Mouse (Mus musculus) stomach, embryonic 14.5 days (tissue): Measurements from ENCODE around the gene Myzap. TPM values are rescaled to one million over a fixed set of nuclear protein-coding genes. Genes with fewer than 3 reads are reported as not detected.

Source experiments
- ATAC-seq: fragments of 200-750 bp; cut with Nextera tagmentation; 2 replicates; pipeline ENCODE4 v1.8.0; 2017; ENCODE audit warnings: low read depth, moderate TSS enrichment; ENCODE audit not compliant: insufficient number of reproducible peaks, insufficient read depth, low FRiP score
- H3K27ac ChIP-seq: fragments of 300-500 bp; sonication (generic); 2 replicates; pipeline ENCODE4 v1.5.1; 2014; ENCODE audit warnings: mild to moderate bottlenecking, low read length, moderate library complexity, mixed read lengths
- H3K27me3 ChIP-seq: fragments of 300-500 bp; sonication (generic); 2 replicates; pipeline ENCODE4 v1.6.1; 2014; ENCODE audit warnings: low read length, control low read depth, mixed read lengths; ENCODE audit not compliant: control insufficient read depth, insufficient read depth
- H3K36me3 ChIP-seq: fragments of 300-500 bp; sonication (generic); 2 replicates; pipeline ENCODE4 v1.6.1; 2014; ENCODE audit warnings: mild to moderate bottlenecking, control low read depth, low read length, moderate library complexity, mixed read lengths; ENCODE audit not compliant: control insufficient read depth, insufficient read depth
- H3K4me1 ChIP-seq: fragments of 300-500 bp; sonication (generic); 2 replicates; pipeline ENCODE4 v1.6.1; 2014; ENCODE audit warnings: low read length, control low read depth, mixed read lengths; ENCODE audit not compliant: control insufficient read depth, insufficient read depth
- H3K4me2 ChIP-seq: fragments of 300-500 bp; sonication (generic); replicated peaks from 2 replicates; pipeline ENCODE4 v1.6.1; 2014; ENCODE audit warnings: low read depth, low read length, control low read depth
- H3K4me3 ChIP-seq: fragments of 300-500 bp; sonication (generic); 2 replicates; pipeline ENCODE4 v1.5.1; 2014; ENCODE audit warnings: low read depth, low read length, control low read depth
- H3K9ac ChIP-seq: fragments of 300-500 bp; sonication (generic); replicated peaks from 2 replicates; pipeline ENCODE4 v1.6.1; 2014; ENCODE audit warnings: low read depth, mild to moderate bottlenecking, control low read depth, low read length, moderate library complexity, mixed read lengths
- H3K9me3 ChIP-seq: fragments of 300-500 bp; sonication (generic); 2 replicates; pipeline ENCODE4 v1.6.1; 2016; ENCODE audit warnings: low read depth, low read length, control low read depth; ENCODE audit not compliant: control insufficient read depth
- WGBS: fragments of 180-500 bp; shearing (Covaris S2); extraction: QIAGEN DNeasy Blood & Tissue Kit; methylation state at CpG from one replicate; pipeline ENCODE4 v1.1.7; 2014; 5-methylcytosine and 5-hydroxymethylcytosine counted together
- polyA plus RNA-seq: library from polyadenylated mRNA; unstranded; fragments of >200 nt; fragmentation: Nextera tagmentation; extraction: Ambion mirVana; gene quantifications from 2 replicates; pipeline ENCODE4 v1.2.1, GENCODE M21; 2014

Gene Myzap
- polyA plus RNA-seq, 1 experiment from 2014 or later, result 11.1 TPM

DNA sequence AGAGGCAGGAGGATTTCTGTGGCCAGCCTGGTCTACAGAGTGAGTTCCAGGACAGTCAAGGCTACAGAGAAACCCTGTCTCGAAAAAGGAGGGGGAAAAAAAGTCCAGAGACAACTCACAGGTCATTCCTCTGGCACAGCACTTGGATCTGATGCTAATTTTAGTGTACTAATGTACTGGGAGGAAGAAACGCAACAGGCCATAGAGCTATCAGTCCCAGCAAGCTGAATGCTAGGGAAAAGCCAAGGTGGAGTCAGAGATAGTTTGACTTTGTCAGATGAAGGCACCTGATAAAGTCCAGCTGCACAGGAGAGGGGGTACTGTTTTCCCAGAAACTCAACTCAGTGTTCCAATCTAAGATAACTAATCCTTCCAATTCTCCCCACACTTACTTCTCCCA is 111.9 kb downstream of the Myzap start:
- Histone ChIP-seq H3K9me3 (no peaks in the 10 kb centered on the region; the same call in 1 of the 2 replicates), H3K27me3 (no peaks in the 10 kb centered on the region), H3K4me1 (no peaks in the 10 kb centered on the region), H3K27ac (no peak overlapping the region), H3K4me2 (no peak overlapping the region), H3K4me3 (no peak overlapping the region), H3K36me3 (peaks cover 73% of the 10 kb centered on the region), H3K9ac (no peak overlapping the region)
- no peak for ATAC-seq
- WGBS, result 95% methylated on average over 2 of the region's 2 CpGs

DNA sequence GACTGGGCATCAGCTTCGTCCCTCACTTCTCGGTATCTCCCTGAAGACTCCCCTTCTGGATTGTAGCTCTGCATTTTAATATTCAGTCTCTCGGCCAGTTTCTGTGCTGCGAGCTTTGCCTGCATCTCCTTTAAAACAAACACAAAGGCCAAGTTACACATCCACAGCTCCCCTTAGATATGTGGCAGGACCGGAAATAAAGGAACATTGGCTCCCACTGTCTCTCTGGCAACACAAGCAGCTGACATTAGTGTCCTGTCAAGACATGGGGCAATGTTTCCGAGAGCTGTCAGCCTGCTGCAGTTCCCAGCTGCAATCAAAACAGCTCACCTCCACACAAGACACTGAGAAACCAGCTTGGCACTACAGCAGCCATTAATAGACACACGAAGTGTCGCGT is 112.7 kb downstream of the Myzap start:
- no peak for ATAC-seq
- WGBS, result 92% methylated on average over 9 of the region's 9 CpGs
- H3K9me3 ChIP-seq, result no peaks in the 10 kb centered on the region; the same call in 1 of the 2 replicates
- H3K4me1 ChIP-seq, result no peaks in the 10 kb centered on the region
- H3K4me3 ChIP-seq, result no peak overlapping the region
- no peaks in the 10 kb centered on the region for H3K27me3 ChIP-seq
- H3K4me2 ChIP-seq, result no peak overlapping the region
- no peak overlapping the region for H3K9ac ChIP-seq
- H3K27ac ChIP-seq, result no peak overlapping the region
- peaks cover 73% of the 10 kb centered on the region for H3K36me3 ChIP-seq

DNA sequence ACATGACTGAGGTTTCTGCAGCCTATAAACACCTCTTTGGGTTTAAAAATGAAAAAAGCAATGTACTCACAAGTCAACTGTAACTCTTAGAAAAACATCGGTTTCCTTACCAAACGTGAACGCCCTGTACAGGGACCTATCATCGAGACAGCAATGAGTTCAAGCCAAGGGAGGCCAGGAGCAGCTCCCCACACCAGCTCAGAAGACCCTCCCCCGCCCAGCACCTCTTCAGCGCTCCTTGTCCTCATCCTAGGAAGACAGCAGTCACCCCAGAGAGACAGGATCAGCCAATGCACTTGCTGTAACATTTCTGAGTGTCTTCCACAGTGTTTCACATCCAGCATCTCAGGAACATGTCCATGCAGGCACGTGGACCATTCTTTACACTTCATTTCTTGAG is 113.6 kb downstream of the Myzap start:
- WGBS, result 93% methylated on average over 7 of the region's 7 CpGs
- Histone ChIP-seq H3K9ac (no peak overlapping the region), H3K4me1 (no peaks in the 10 kb centered on the region), H3K4me2 (no peak overlapping the region), H3K27ac (no peak overlapping the region), H3K9me3 (no peaks in the 10 kb centered on the region; the same call in 1 of the 2 replicates), H3K27me3 (no peaks in the 10 kb centered on the region), H3K4me3 (no peak overlapping the region), H3K36me3 (peaks cover 73% of the 10 kb centered on the region)
- no peak for ATAC-seq

GRCm38 (mm10) chr9:71476601-71477000 is 115.6 kb downstream of the Myzap start:
- Histone ChIP-seq H3K4me2 (no peak overlapping the region), H3K27me3 (no peaks in the 10 kb centered on the region), H3K9me3 (no peaks in the 10 kb centered on the region; the same call in 1 of the 2 replicates), H3K36me3 (peaks cover 54% of the 10 kb centered on the region), H3K4me3 (no peak overlapping the region), H3K27ac (no peak overlapping the region), H3K9ac (no peak overlapping the region), H3K4me1 (no peaks in the 10 kb centered on the region)
- WGBS, result 97% methylated on average over 3 of the region's 3 CpGs
- no peak for ATAC-seq

GRCm38 (mm10) chr9:71475536-71475935 is 116.6 kb downstream of the Myzap start:
- WGBS, result 91% methylated on average over 4 of the region's 4 CpGs
- Histone ChIP-seq H3K9me3 (no peaks in the 10 kb centered on the region; the same call in 1 of the 2 replicates), H3K27me3 (no peaks in the 10 kb centered on the region), H3K4me1 (no peaks in the 10 kb centered on the region), H3K4me2 (no peak overlapping the region), H3K4me3 (no peak overlapping the region), H3K9ac (no peak overlapping the region), H3K27ac (no peak overlapping the region), H3K36me3 (peaks cover 44% of the 10 kb centered on the region)
- ATAC-seq, result no peak

- ATAC-seq, result no peak
- WGBS, result 55% methylated on average over 4 of the region's 4 CpGs
- no peaks in the 10 kb centered on the region for H3K27me3 ChIP-seq
Measured at GRCm38 (mm10) chr9:71467434-71467833, 124.7 kb downstream of the Myzap start.

DNA sequence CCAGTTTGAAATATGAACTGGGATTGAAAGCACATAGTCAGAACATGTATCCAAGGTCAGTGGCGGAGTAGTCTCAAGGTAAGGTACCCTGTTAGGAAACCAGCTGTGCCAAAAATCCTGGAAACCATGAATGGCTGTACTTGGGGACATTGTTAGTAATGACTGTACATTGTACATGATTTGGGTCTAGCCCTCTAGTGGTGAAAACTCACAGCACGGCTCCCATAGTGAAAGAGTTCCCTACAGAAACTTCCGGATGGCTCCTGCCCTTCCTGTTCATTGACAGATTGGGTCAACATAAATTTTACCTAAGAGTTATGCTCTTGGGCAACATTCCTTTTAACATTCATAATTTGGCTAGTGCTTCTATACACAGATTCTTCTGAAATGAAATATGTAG is 126.0 kb downstream of the Myzap start:
- no peaks in the 10 kb centered on the region for H3K36me3 ChIP-seq
- no peaks in the 10 kb centered on the region for H3K4me1 ChIP-seq
- no peak overlapping the region for H3K9ac ChIP-seq
- no peak overlapping the region for H3K4me3 ChIP-seq
- no peaks in the 10 kb centered on the region for H3K9me3 ChIP-seq
- no peak overlapping the region for H3K4me2 ChIP-seq
- WGBS, result 69% methylated on average over 3 of the region's 3 CpGs
- H3K27me3 ChIP-seq, result no peaks in the 10 kb centered on the region
- no peak overlapping the region for H3K27ac ChIP-seq
- no peak for ATAC-seq

More at GRCm38 (mm10) chr9:71467434-71467833, 124.7 kb downstream of the Myzap start:
- no peaks in the 10 kb centered on the region for H3K9me3 ChIP-seq
- no peaks in the 10 kb centered on the region for H3K36me3 ChIP-seq
- H3K4me1 ChIP-seq, result no peaks in the 10 kb centered on the region
- no peak overlapping the region for H3K9ac ChIP-seq
- H3K4me2 ChIP-seq, result no peak overlapping the region
- H3K27ac ChIP-seq, result no peak overlapping the region
- no peak overlapping the region for H3K4me3 ChIP-seq

- no peak overlapping the region for H3K27ac ChIP-seq
- ATAC-seq, result no peak
- H3K4me3 ChIP-seq, result no peak overlapping the region
- H3K4me1 ChIP-seq, result no peaks in the 10 kb centered on the region
- H3K36me3 ChIP-seq, result no peaks in the 10 kb centered on the region
- no peak overlapping the region for H3K4me2 ChIP-seq
- WGBS, result 44% methylated on average over 13 of the region's 13 CpGs
- no peak overlapping the region for H3K9ac ChIP-seq
- no peaks in the 10 kb centered on the region for H3K27me3 ChIP-seq
- no peaks in the 10 kb centered on the region for H3K9me3 ChIP-seq
Measured at GRCm38 (mm10) chr9:71463072-71463667, 129.0 kb downstream of the Myzap start.

DNA sequence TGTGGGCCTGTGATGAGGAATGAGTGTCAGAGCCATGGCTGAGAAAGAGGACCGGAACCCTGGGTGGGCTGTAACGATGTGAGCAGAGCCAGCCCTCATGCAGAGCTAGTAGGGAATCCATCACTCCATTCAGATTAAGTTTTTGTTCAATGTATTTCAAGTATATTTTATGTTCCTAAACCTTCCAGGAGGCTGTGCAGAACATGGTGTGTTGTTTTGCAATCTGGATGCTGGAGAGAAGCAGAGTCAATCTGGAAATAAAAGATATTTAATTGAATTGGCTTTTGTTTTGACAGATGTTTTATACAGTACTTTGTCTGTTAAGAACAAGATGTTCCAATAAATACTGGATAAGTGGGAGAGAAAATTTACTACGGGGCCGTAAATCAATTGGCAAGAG is 135.4 kb downstream of the Myzap start:
- no peaks in the 10 kb centered on the region for H3K9me3 ChIP-seq
- ATAC-seq, result no peak
- no peak overlapping the region for H3K9ac ChIP-seq
- H3K36me3 ChIP-seq, result no peaks in the 10 kb centered on the region
- no peak overlapping the region for H3K4me3 ChIP-seq
- H3K27ac ChIP-seq, result no peak overlapping the region
- no peak overlapping the region for H3K4me2 ChIP-seq
- H3K4me1 ChIP-seq, result no peaks in the 10 kb centered on the region
- 61% methylated on average over 4 of the region's 4 CpGs for WGBS
- H3K27me3 ChIP-seq, result no peaks in the 10 kb centered on the region
